Mouse (Mus musculus) forebrain, embryonic 11.5 days (tissue): ENCODE measurements at regions not wholly inside any gene's neighbourhood (a gene's known extent, or its start where the extent isn't known, plus 50 kb on each side); places are given as distances from the start of the nearest gene placed in this dataset.

ENCODE experiments used
- ATAC-seq: fragments of 200-750 bp; cut with Nextera tagmentation; replicated peaks from 2 replicates; pipeline ENCODE4 v1.8.0; 2017; ENCODE audit warnings: moderate TSS enrichment; ENCODE audit not compliant: low FRiP score
- DNase-seq: peaks from one replicate; pipeline ENCODE4 v3.0.0-alpha.2; 2017; ENCODE audit warnings: low spot score
- H3K27ac ChIP-seq: fragments of 300-500 bp; sonication (generic); 2 replicates; pipeline ENCODE4 v1.5.1; 2014; ENCODE audit warnings: low read depth, low read length
- H3K27me3 ChIP-seq: fragments of 300-500 bp; sonication (generic); 2 replicates; pipeline ENCODE4 v1.6.1; 2014; ENCODE audit warnings: mild to moderate bottlenecking, low read length, mixed read lengths; ENCODE audit not compliant: control insufficient read depth, insufficient read depth
- H3K36me3 ChIP-seq: fragments of 300-500 bp; sonication (generic); 2 replicates; pipeline ENCODE4 v1.6.1; 2014; ENCODE audit warnings: mild to moderate bottlenecking, low read length, moderate library complexity, mixed read lengths; ENCODE audit not compliant: control insufficient read depth, insufficient read depth
- H3K4me1 ChIP-seq: fragments of 300-500 bp; sonication (generic); replicated peaks from 2 replicates; pipeline ENCODE4 v1.6.1; 2014; ENCODE audit warnings: low read length, mixed read lengths; ENCODE audit not compliant: control insufficient read depth, insufficient read depth
- H3K4me2 ChIP-seq: fragments of 300-500 bp; sonication (generic); 2 replicates; pipeline ENCODE4 v1.6.1; 2014; ENCODE audit warnings: low read depth, mild to moderate bottlenecking, low read length, moderate library complexity, mixed read lengths; ENCODE audit not compliant: severe bottlenecking
- H3K4me3 ChIP-seq: fragments of 300-500 bp; sonication (generic); 2 replicates; pipeline ENCODE4 v1.5.1; 2014; ENCODE audit warnings: low read depth, low read length
- H3K9ac ChIP-seq: fragments of 300-500 bp; sonication (generic); 2 replicates; pipeline ENCODE4 v1.6.1; 2014; ENCODE audit warnings: low read length
- H3K9me3 ChIP-seq: fragments of 300-500 bp; sonication (generic); 2 replicates; pipeline ENCODE4 v1.6.1; 2016; ENCODE audit warnings: low read length, mixed read lengths; ENCODE audit not compliant: control insufficient read depth
- WGBS: fragments of 180-500 bp; shearing (Covaris S2); extraction: QIAGEN DNeasy Blood & Tissue Kit; methylation state at CpG from one replicate; pipeline ENCODE4 v1.1.7; 2014; 5-methylcytosine and 5-hydroxymethylcytosine counted together

GRCm38 (mm10) chr4:54791217-54791742 lies 153.6 kb upstream of the Zfp462 start:
- 40% methylated on average over 5 of the region's 5 CpGs for whole genome bisulfite sequencing
- H3K27ac ChIP-seq, result no peak overlapping the region

GRCm38 (mm10) chr4:54793857-54794256 lies 151.0 kb upstream of the Zfp462 start:
- WGBS, result 89% methylated on average over 2 of the region's 2 CpGs
- Histone ChIP-seq H3K4me1 (no peaks in the 10 kb centered on the region), H3K4me2 (no peak overlapping the region), H3K36me3 (no peaks in the 10 kb centered on the region), H3K9me3 (no peaks in the 10 kb centered on the region), H3K9ac (no peak overlapping the region), H3K27me3 (no peaks in the 10 kb centered on the region), H3K27ac (no peak overlapping the region), H3K4me3 (no peak overlapping the region)
- no peak for ATAC-seq
- DNase-seq, result no peak

More at GRCm38 (mm10) chr4:54791217-54791742, 153.6 kb upstream of the Zfp462 start:
- DNase-seq (no peak), ATAC-seq (no peak)
- Histone ChIP-seq H3K4me3 (no peak overlapping the region), H3K36me3 (no peaks in the 10 kb centered on the region), H3K9me3 (no peaks in the 10 kb centered on the region), H3K4me2 (no peak overlapping the region), H3K9ac (no peak overlapping the region), H3K4me1 (no peaks in the 10 kb centered on the region), H3K27me3 (no peaks in the 10 kb centered on the region)

DNA sequence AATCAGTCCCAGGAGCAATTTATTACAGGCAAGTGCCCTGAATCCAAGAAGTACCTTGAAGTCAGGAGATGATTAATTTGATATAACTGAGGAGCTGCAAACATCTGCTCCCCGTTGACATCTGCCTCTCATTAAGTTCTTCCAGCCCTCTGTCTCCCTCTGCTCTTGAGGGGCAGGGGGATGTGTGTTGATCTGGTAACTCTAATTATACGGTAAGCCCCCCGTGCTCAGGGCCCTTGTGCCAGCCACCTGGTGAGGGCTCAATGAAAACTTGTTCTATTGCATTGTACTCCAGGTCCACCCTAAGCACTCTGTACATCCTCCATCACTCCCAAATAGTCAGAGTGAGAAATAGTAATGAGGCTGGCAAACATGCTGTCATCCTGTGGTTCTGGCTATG lies 149.6 kb upstream of the Zfp462 start:
- Histone ChIP-seq H3K9me3 (no peaks in the 10 kb centered on the region), H3K27me3 (no peaks in the 10 kb centered on the region), H3K4me2 (no peak overlapping the region), H3K4me1 (no peaks in the 10 kb centered on the region), H3K4me3 (no peak overlapping the region), H3K36me3 (no peaks in the 10 kb centered on the region), H3K9ac (no peak overlapping the region), H3K27ac (no peak overlapping the region)
- no peak for DNase-seq
- peak; percentile 53; the same call in 1 of the 2 replicates for ATAC-seq
- 52% methylated on average over 3 of the region's 3 CpGs for WGBS

DNA sequence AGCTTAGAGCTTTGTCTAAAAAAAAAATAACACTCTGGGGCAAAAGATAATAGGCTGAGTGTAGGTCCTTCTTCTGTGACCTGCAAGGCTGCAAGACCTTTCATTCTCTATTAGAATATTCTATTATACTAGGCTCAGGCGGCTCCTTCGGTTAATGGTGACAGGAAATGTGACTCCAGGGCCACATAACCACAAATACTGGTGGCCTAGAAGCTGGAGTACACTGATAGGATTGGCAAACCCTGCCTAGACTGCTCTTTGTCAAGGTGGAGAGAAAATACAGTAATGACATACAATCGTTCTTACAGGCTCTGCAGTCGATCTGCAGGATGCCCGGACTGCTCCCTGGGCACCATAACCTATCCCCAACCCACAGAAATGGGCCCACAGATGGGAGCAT lies 146.3 kb upstream of the Zfp462 start:
- Histone ChIP-seq H3K27me3 (no peaks in the 10 kb centered on the region), H3K4me1 (no peaks in the 10 kb centered on the region), H3K9me3 (no peaks in the 10 kb centered on the region), H3K4me2 (no peak overlapping the region), H3K27ac (no peak overlapping the region), H3K4me3 (no peak overlapping the region), H3K9ac (no peak overlapping the region), H3K36me3 (no peaks in the 10 kb centered on the region)
- ATAC-seq (no peak), DNase-seq (no peak)
- WGBS, result 86% methylated on average over 5 of the region's 5 CpGs

DNA sequence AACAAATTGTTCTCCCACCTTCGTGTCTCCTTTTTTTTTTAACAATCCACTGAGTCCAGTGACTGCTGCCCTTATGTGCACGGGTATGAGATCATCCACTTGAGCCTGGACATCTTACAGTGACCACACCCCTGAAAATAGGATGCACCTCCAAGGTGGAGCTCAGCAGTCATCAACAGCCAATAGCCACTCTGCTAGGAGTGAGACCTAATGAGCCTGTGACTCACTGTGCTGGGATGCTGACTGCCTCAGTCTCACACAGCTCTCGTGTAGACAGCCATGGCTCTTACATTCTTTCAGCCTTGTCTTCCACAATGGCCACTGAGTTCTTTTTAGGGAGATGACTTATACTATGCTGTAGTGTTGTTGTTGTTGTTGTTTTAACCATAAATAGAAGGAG lies 133.7 kb upstream of the Zfp462 start:
- DNase-seq, result no peak
- Histone ChIP-seq H3K9me3 (no peaks in the 10 kb centered on the region), H3K4me3 (no peak overlapping the region), H3K36me3 (no peaks in the 10 kb centered on the region), H3K9ac (no peak overlapping the region), H3K27ac (no peak overlapping the region), H3K4me2 (no peak overlapping the region), H3K27me3 (no peaks in the 10 kb centered on the region), H3K4me1 (no peaks in the 10 kb centered on the region; the same call in 1 of the 2 replicates)
- 69% methylated on average over 3 of the region's 3 CpGs for WGBS
- ATAC-seq, result no peak

DNA sequence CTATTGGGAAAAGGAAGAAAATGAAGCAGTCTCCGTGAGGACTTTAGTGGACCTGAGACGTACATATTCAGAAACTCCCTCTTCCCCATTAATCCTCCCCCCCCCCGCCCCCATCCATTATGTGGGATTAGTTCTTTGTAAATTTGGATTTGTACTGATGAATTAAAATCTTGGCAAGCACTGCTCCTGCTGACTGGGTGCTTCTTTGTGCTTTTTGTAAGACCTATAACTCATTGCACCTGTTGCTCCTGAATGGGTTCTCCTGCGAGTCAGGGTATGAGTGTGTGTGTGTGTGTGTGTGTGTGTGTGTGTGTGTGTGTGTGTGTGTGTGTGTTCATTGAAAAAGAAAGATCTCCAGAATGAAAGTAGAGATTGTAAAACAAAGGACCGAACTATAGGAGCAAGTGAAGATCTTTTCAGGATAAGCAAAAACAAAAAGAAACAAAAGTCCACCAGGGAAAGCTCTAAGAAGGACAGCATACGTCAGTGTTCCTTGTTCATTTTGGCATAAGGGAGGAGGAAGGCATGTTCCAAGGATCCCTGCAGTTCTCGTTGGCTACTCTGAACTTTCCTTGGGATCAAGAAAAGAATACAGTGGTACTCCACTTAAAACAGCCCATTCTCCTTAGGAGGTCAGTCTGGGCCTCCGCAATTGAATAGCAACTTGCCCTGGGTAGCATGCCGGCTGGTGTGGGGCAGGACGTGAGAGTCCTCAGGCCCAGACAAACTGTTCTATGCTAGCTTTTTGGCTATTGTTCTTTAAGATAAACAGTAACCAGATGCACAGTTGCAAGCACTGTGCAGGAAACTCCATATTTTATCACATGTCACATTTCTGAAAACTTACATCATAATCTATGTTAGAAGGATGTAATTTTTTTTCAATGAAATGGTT lies 131.9 kb upstream of the Zfp462 start:
- WGBS, result 23% methylated on average over 10 of the region's 10 CpGs
- no peak overlapping the region; the same call in 1 of the 2 replicates for H3K27ac ChIP-seq
- DNase-seq, result no peak

GRCm38 (mm10) chr4:54837326-54837725 lies 107.5 kb upstream of the Zfp462 start:
- WGBS, result 82% methylated on average over 2 of the region's 2 CpGs
- H3K4me2 ChIP-seq, result no peak overlapping the region
- H3K4me1 ChIP-seq, result no peaks in the 10 kb centered on the region; the same call in 1 of the 2 replicates
- no peak overlapping the region for H3K4me3 ChIP-seq
- H3K9ac ChIP-seq, result no peak overlapping the region
- H3K27ac ChIP-seq, result no peak overlapping the region
- H3K9me3 ChIP-seq, result no peaks in the 10 kb centered on the region
- ATAC-seq (no peak), DNase-seq (no peak)
- H3K27me3 ChIP-seq, result no peaks in the 10 kb centered on the region
- no peaks in the 10 kb centered on the region for H3K36me3 ChIP-seq

More for the DNA sequence above, 131.9 kb upstream of the Zfp462 start:
- Histone ChIP-seq H3K4me3 (no peak overlapping the region), H3K9me3 (no peaks in the 10 kb centered on the region; the same call in 1 of the 2 replicates), H3K4me2 (no peak overlapping the region), H3K4me1 (no peaks in the 10 kb centered on the region; the same call in 1 of the 2 replicates), H3K36me3 (no peaks in the 10 kb centered on the region), H3K9ac (no peak overlapping the region), H3K27me3 (no peaks in the 10 kb centered on the region)
- peak; percentile 80 for ATAC-seq

- no peak overlapping the region for H3K9ac ChIP-seq
- DNase-seq (no peak), ATAC-seq (no peak)
- no peaks in the 10 kb centered on the region for H3K36me3 ChIP-seq
- H3K4me1 ChIP-seq, result no peaks in the 10 kb centered on the region; the same call in 1 of the 2 replicates
- H3K4me2 ChIP-seq, result no peak overlapping the region
- no peaks in the 10 kb centered on the region for H3K27me3 ChIP-seq
- no peak overlapping the region for H3K4me3 ChIP-seq
- no peak overlapping the region for H3K27ac ChIP-seq
- 41% methylated on average over 5 of the region's 5 CpGs for WGBS
- H3K9me3 ChIP-seq, result no peaks in the 10 kb centered on the region
Measured at GRCm38 (mm10) chr4:54838111-54838510, 106.7 kb upstream of the Zfp462 start.
